Mouse (Mus musculus): ENCODE data around the gene Prpf31.

Prpf31 gene

DNA sequence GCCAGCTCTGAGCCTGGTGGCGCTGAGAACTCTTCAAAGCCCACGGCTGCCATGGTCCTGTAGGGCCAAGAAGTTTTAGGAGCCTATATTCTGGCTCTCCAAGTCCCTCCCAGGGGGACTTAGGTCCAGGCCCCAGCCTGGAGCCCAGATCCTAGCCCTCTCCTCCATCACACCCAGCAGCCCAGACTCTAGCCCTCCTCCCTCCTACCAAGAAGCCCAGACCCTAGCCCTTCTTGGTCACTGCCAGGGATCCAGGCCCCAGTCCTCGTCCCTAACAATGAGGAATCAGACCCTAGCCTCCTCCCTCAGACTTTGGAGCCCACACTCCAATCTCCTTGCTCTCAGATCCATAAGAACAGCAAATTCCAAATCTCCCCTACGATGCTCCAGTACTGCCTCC is 755 bp upstream of the Prpf31 start:
- no peak for DNase-seq (ENCODE audit: low spot score)

GRCm38 (mm10) chr7:3630478-3630815 is 662 bp downstream of the Prpf31 start:
- no peak for DNase-seq (ENCODE audit: low spot score)

DNA sequence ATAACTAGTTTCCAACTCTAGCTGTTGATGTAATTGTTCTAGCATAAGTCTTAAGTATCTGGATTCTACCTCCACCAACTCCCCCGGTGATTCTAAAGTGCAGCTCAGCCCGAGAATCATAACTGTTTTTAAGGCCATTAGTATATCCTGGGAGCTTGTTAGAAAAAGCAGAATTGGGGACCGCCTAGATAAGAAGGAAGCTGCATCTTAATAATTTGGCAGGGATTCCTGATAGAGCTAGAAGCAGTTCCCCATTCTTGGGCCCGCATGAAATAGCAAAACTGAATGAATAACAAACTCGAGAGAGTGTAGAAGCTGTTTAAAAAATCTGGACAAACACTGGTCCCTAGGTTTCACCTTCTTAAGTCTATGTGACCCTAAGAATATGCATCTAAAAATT is 13.6 kb downstream of the Prpf31 start:
- no peak for DNase-seq (ENCODE audit: low spot score)

DNA sequence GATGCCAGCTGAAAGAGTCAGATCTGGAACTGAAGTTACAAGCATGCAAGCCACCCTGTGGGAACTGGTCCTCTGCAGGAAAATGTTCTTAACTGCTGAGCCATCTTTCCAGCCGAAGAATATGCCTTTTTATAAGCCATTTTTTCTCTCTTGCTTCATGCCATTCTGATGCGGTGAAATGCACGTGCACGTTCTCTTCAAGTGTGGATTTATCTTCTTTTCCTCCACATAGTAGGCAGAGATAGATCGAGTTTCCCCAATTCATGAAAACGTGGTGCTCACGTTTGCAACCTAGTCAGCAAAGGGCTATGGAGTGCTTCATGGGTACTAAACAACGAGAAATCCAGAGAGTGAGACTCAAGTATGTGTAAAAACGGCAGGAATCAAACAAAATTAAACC is 14.1 kb downstream of the Prpf31 start:
- no peak for DNase-seq (ENCODE audit: low spot score)

GRCm38 (mm10) chr7:3644348-3644671 is 14.5 kb downstream of the Prpf31 start:
- DNase-seq (ENCODE audit: low spot score) = no peak

DNA sequence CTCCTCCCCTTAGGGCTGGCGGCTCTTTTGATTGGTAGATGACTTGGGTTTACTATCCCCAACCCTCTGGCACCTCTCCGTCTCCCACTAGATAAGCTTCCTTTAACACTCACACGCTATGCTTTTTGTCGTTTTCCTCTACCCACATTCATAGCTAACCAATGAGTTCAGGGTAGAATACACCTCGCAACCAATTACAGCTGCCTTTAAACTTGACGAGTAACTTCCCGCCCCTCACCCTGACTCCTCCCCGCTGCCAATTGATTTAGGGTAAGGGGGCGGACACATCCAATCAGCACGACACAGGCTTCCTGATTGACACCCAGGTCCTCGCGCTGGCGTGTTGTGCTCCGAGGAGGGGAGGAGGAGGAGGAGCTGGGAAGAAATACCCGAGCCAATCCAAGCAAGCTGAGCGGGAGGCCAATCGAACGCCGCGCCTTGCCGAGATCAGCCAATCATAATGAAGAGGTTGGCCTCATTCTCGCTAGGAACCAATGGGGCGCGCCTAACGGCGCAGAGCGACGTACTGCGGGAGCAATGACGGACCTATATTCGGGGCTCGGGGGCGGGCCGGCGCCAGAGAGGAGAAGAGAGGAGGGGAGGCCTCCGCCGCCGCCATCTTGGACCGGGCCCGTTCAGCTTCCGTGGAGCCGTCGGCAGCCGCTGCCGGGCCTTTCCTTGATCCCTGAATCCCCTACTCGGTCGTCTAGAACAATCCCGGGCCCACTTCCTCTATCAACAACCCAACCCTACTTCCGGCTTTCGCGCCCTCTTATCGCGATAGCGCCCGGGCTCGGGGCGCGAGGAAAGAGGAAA is 15.1 kb downstream of the Prpf31 start, which contains the start of gene Cnot3:
Gene Cnot3, plus strand, starts transcription at position 597 of the 816 bp plus-strand sequence.
- DNase-seq (ENCODE audit: low spot score) = peak; percentile 100

DNA sequence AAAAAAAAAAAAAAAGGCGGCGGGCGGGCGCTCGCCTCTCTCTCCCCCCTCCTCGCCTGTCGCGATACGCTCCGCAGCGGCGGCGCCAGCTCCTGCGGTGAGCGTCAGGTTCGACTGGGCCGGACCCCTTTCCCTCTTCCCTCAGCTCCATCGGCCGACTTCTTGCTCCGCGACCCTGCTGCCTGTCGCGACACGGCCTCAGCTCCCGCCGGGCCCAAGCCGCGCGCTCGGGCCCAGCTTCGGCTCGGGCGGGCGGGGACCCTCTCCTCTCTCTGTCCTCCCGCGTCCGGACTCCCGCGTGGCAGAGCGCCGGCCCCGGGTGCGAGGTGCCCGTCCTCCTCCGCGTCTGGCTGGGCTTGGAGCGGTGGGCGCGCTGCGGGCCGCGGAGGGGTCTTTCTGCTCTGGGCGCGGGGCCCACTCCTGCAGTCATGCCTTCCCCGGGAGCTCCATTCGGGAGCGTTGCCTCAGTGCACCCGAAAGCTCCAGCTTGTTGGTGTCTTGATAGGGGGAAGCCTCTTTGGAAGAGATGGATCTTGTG is 15.8 kb downstream of the Prpf31 start:
- DNase-seq (ENCODE audit: low spot score) = peak; percentile 35

DNA sequence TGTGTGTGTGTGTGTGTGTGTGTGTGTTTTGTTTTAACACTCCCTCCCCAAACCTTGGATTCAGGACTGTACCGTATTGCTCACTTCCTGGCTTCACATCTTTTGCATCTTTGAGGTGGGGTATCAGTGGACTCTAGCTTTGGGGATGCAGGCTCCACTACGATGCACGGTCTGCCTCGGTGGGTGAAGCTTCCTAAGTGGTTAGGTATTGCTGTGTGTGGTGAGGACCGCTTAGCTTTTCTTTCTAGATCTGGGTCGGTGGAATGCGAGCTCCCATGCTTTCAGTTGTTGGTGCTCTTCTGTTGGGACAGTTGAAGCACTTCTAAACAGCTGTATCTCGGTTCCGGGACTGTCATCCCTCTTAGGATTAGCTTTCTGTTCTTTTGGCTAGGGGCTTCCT is 16.4 kb downstream of the Prpf31 start:
- DNase-seq (ENCODE audit: low spot score) = no peak

DNA sequence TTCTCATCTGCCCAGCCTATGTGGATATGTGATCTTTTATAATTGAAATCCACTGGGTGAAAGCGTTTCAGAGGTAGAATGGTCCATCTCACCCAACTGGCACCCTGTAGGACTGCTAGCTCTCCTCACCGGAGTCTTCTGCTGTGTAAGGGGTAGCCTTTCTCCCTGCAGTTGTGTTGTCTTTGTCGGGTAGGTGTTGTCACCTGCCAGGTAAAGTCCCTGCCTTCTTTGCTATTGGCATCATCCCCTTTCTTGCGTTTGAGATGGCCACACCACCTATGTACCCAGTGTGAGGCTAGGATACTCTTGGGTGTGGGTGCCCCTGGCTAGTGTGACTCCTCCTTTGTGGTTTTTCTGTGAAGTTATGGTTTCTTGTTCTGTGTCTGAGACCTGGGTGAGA is 16.9 kb downstream of the Prpf31 start:
- no peak for DNase-seq (ENCODE audit: low spot score)

- no peak for DNase-seq (ENCODE audit: low spot score)
Observed at GRCm38 (mm10) chr7:3656966-3657365, 27.2 kb downstream of the Prpf31 start.

- DNase-seq (ENCODE audit: low spot score) = no peak
Observed at GRCm38 (mm10) chr7:3658578-3658977, 28.8 kb downstream of the Prpf31 start.

- no peak for DNase-seq (ENCODE audit: low spot score)
Observed at GRCm38 (mm10) chr7:3664524-3665214, 34.9 kb downstream of the Prpf31 start.

- peak; percentile 97 for DNase-seq (ENCODE audit: low spot score)
Observed at GRCm38 (mm10) chr7:3665215-3666114, 35.7 kb downstream of the Prpf31 start, which contains the start of gene Leng1. TSS of gene Leng1 (minus strand) at chr7:3665840.

- DNase-seq (ENCODE audit: low spot score) = no peak
Observed at GRCm38 (mm10) chr7:3666921-3667391, 37.2 kb downstream of the Prpf31 start.

DNA sequence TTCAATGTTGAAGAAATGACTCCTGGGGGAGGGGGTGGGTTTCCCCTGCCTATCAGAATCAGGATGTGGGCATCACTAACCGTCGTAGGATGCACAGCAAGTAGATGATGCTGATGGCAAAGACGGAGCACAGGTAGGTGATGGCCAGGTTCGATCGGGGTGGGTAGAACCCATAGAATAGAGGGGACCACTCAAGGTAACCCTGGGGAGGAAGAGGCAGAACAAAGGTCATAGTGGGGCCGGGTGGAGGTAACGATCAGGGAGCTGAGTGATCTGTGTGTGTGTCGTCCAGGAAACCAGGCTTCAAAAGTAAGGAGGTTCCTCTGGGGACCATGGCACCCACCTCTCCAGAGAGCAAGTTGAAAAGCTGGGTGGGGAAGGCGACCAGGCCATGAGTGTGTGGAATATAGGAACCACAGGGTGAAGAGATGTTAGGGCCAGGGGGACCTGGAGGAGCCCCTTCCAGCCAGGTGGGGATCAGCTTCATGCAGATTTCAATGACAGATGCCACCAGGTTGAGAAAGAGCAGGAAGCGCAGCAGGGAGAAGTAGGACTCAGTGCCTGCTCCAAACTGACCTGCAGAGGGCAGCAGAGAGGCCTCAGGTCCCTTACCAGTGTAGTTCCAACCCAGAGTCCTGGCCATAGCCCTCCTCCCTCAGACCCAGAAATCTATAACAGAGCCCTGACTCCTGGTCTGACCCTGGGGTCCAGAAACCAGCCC is 44.9 kb downstream of the Prpf31 start:
- DNase-seq (ENCODE audit: low spot score) = peak; percentile 89

DNA sequence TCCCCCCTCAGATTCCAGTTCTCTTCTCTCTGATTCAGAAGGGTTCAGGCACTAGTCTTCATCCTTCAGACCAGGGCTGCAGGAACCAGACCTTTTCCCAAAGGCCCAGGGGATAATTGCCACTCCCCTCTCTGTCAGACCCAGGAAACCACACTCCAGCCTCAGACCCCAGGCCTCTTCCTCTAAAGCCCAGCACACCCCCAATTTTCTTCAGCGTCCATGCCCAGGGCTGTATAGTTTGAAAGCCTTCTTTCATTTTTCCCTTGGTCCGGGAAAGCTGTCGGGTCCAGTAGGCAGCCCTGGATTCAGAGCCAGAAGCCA is 45.4 kb downstream of the Prpf31 start:
- no peak for DNase-seq (ENCODE audit: low spot score)

DNA sequence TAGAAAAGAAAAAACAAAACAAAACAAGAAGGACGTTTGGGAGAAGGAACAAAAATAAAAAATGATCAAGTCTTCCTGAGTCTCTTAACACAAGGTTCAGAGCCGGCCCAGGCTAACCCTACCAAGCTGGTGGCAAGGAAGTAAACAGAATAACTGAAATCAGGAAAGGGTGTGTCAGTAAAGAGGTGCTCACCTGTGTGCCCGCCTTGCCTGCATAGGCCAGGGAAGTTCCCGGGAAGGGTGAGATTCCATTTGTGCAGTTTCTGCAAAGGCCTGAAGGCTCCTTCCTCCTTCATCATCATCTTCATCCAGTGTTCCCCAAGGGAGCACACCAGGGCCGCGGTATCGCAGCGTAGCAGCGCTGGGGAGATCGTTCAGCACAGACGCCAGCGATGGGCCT is 46.6 kb downstream of the Prpf31 start:
- DNase-seq (ENCODE audit: low spot score) = no peak

- DNase-seq (ENCODE audit: low spot score) = no peak
Observed at GRCm38 (mm10) chr7:3677342-3677741, 47.6 kb downstream of the Prpf31 start, which contains the start of gene Tmc4. TSS of gene Tmc4 (minus strand) at chr7:3677553.

- no peak for DNase-seq (ENCODE audit: low spot score)
Observed at GRCm38 (mm10) chr7:3683908-3684550, 54.2 kb downstream of the Prpf31 start.

DNA sequence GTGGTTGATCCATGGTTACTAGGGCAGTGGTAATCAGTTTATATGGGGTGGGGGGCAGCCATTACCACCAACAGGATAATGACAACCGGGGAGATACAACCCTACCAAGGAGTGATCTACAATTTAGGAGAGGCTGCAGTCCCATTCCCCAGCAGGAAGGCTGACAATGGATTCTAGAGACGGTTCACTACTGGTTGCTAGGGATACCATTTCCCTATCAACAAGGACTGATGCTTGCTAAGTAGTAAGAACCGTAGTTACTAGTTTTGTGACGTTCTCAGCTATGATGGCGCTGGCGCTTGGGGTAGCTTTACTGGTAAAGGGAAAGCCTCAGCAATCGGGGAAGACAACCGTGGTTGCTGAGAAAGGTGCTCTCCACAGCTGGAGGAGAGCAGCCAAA is 54.9 kb downstream of the Prpf31 start:
- DNase-seq (ENCODE audit: low spot score) = no peak
